Mouse (Mus musculus) layer of hippocampus, adult 9-10 months (tissue): Measurements from ENCODE around the gene Tnrc6b.
"Not testable (repeated sequence)": the region's sequence is repeated elsewhere in the genome, so short reads cannot be mapped to it uniquely, and the experiment has no call there.

Experiments
- DNase-seq: peaks from one replicate; pipeline ENCODE4 v3.0.0; 2022; ENCODE audit warnings: low spot score

Tnrc6b gene

GRCm38 (mm10) chr15:80916621-80917020 is 205.5 kb downstream of the Tnrc6b start:
- DNase-seq: no peak

- no peak for DNase-seq
Observed at GRCm38 (mm10) chr15:80920346-80920745, 209.2 kb downstream of the Tnrc6b start.

GRCm38 (mm10) chr15:80921781-80922180 is 210.7 kb downstream of the Tnrc6b start:
- DNase-seq: no peak

- no peak for DNase-seq
Observed at GRCm38 (mm10) chr15:80924211-80924610, 213.1 kb downstream of the Tnrc6b start.

GRCm38 (mm10) chr15:80928811-80929355 is 217.8 kb downstream of the Tnrc6b start:
- no peak for DNase-seq

GRCm38 (mm10) chr15:80930048-80930571 is 219.0 kb downstream of the Tnrc6b start:
- no peak for DNase-seq

GRCm38 (mm10) chr15:80930676-80931320 is 219.7 kb downstream of the Tnrc6b start:
- DNase-seq: not testable (repeated sequence)

- DNase-seq: no peak
Observed at GRCm38 (mm10) chr15:80931345-80931960, 220.3 kb downstream of the Tnrc6b start.

GRCm38 (mm10) chr15:80934841-80935240 is 223.7 kb downstream of the Tnrc6b start:
- DNase-seq: no peak

GRCm38 (mm10) chr15:80936686-80937085 is 225.6 kb downstream of the Tnrc6b start:
- DNase-seq: no peak

GRCm38 (mm10) chr15:80938615-80939014 is 227.5 kb downstream of the Tnrc6b start:
- no peak for DNase-seq

GRCm38 (mm10) chr15:80939401-80939800 is 228.3 kb downstream of the Tnrc6b start:
- DNase-seq: no peak

- DNase-seq: no peak
Observed at GRCm38 (mm10) chr15:80941468-80942040, 230.4 kb downstream of the Tnrc6b start.

GRCm38 (mm10) chr15:80945851-80946250 is 234.7 kb downstream of the Tnrc6b start:
- DNase-seq: no peak

GRCm38 (mm10) chr15:80948145-80949135 is 237.3 kb downstream of the Tnrc6b start, which contains the start of gene Adsl:
TSS of gene Adsl (plus strand) at chr15:80948490.
- DNase-seq: peak; percentile 59

- no peak for DNase-seq
Observed at GRCm38 (mm10) chr15:80949431-80949830, 238.3 kb downstream of the Tnrc6b start.

GRCm38 (mm10) chr15:80950055-80950454 is 238.9 kb downstream of the Tnrc6b start:
- no peak for DNase-seq

- DNase-seq: no peak
Observed at GRCm38 (mm10) chr15:80953971-80954370, 242.9 kb downstream of the Tnrc6b start.

GRCm38 (mm10) chr15:80954861-80955260 is 243.7 kb downstream of the Tnrc6b start:
- no peak for DNase-seq

GRCm38 (mm10) chr15:80955836-80956438 is 244.8 kb downstream of the Tnrc6b start:
- no peak for DNase-seq

- no peak for DNase-seq
Observed at GRCm38 (mm10) chr15:80969371-80969770, 258.3 kb downstream of the Tnrc6b start.
